Mouse (Mus musculus) megakaryocyte, embryonic 14.5 days (primary cell): Measurements from ENCODE around the gene Panx1.

Experiments
- FLI1 ChIP-seq: IDR thresholded peaks from 2 replicates; pipeline ENCODE4 v1.6.1; 2012; ENCODE audit warnings: low read length, inconsistent platforms, mixed read lengths
- GATA1 ChIP-seq: IDR thresholded peaks from 3 replicates; pipeline ENCODE4 v1.6.1; 2012; ENCODE audit warnings: mixed read lengths, low read length, inconsistent platforms, borderline replicate concordance

- TF ChIP-seq GATA1 (no peak), FLI1 (no peak)
These were observed 5.4 kb downstream of the Panx1 start for GRCm38 (mm10) chr9:15039848-15040247.
